Mouse (Mus musculus) liver, embryonic 16.5 days (tissue): ENCODE results near the gene Pax3. TPM values are rescaled to one million over a fixed set of nuclear protein-coding genes. Genes with fewer than 3 reads are reported as not detected.
A peak's percentile ranks its signal among the peaks of the same experiment; 100 is the strongest.

Experiments
- ATAC-seq: fragments of 200-750 bp; cut with Nextera tagmentation; 2 replicates; pipeline ENCODE4 v1.8.0; 2017; ENCODE audit warnings: low read depth, mild to moderate bottlenecking, moderate number of reproducible peaks, moderate library complexity
- H3K27ac ChIP-seq: fragments of 300-500 bp; sonication (generic); 2 replicates; pipeline ENCODE4 v1.5.1; 2014; ENCODE audit warnings: mild to moderate bottlenecking, low read length
- H3K27me3 ChIP-seq: fragments of 300-500 bp; sonication (generic); 2 replicates; pipeline ENCODE4 v1.6.1; 2014; ENCODE audit warnings: low read depth, low read length, mixed read lengths; ENCODE audit not compliant: control insufficient read depth, insufficient read depth
- H3K36me3 ChIP-seq: fragments of 300-500 bp; sonication (generic); 2 replicates; pipeline ENCODE4 v1.6.1; 2014; ENCODE audit warnings: mild to moderate bottlenecking; ENCODE audit not compliant: control insufficient read depth, insufficient read depth
- H3K4me1 ChIP-seq: fragments of 300-500 bp; sonication (generic); 2 replicates; pipeline ENCODE4 v1.6.1; 2014; ENCODE audit warnings: low read depth, low read length, mixed read lengths; ENCODE audit not compliant: control insufficient read depth
- H3K4me2 ChIP-seq: fragments of 300-500 bp; sonication (generic); 2 replicates; pipeline ENCODE4 v1.6.1; 2014; ENCODE audit warnings: low read depth, low read length, mixed read lengths
- H3K4me3 ChIP-seq: fragments of 300-500 bp; sonication (generic); 2 replicates; pipeline ENCODE4 v1.5.1; 2014; ENCODE audit warnings: low read depth, mild to moderate bottlenecking, low read length
- H3K9ac ChIP-seq: fragments of 300-500 bp; sonication (generic); 2 replicates; pipeline ENCODE4 v1.6.1; 2014; ENCODE audit warnings: low read depth, low read length
- H3K9me3 ChIP-seq: fragments of 300-500 bp; sonication (generic); replicated peaks from 2 replicates; pipeline ENCODE4 v1.6.1; 2016; ENCODE audit warnings: low read length; ENCODE audit not compliant: control insufficient read depth
- WGBS: fragments of 180-500 bp; shearing (Covaris S2); extraction: QIAGEN DNeasy Blood & Tissue Kit; methylation state at CpG from one replicate; pipeline ENCODE4 v1.1.7; 2014; ENCODE audit not compliant: insufficient replicate concordance; 5-methylcytosine and 5-hydroxymethylcytosine counted together
- polyA plus RNA-seq: library from polyadenylated mRNA; unstranded; fragments of >200 nt; fragmentation: Nextera tagmentation; extraction: Ambion mirVana; gene quantifications from 2 replicates; pipeline ENCODE4 v1.2.1, GENCODE M21; 2015

Gene Pax3
- polyA plus RNA-seq, 1 experiment from 2014 or later, result not detected

GRCm38 (mm10) chr1:78201251-78202010 lies 4.5 kb upstream of the Pax3 start:
- no peaks in the 10 kb centered on the region for H3K9me3 ChIP-seq
- H3K4me1 ChIP-seq, result no peaks in the 10 kb centered on the region; the same call in 1 of the 2 replicates
- H3K36me3 ChIP-seq, result no peaks in the 10 kb centered on the region
- H3K4me3 ChIP-seq, result no peak overlapping the region
- peaks cover 93% of the 10 kb centered on the region for H3K27me3 ChIP-seq
- H3K9ac ChIP-seq, result no peak overlapping the region
- 2% methylated on average over 28 of the region's 28 CpGs for WGBS
- H3K4me2 ChIP-seq, result no peak overlapping the region
- H3K27ac ChIP-seq, result no peak overlapping the region
- no peak for ATAC-seq

GRCm38 (mm10) chr1:78200191-78200590 lies 3.3 kb upstream of the Pax3 start:
- Histone ChIP-seq H3K9ac (no peak overlapping the region), H3K9me3 (no peaks in the 10 kb centered on the region), H3K4me3 (no peak overlapping the region), H3K27me3 (peaks cover 96% of the 10 kb centered on the region), H3K4me1 (no peaks in the 10 kb centered on the region; the same call in 1 of the 2 replicates), H3K36me3 (no peaks in the 10 kb centered on the region), H3K27ac (no peak overlapping the region), H3K4me2 (no peak overlapping the region)
- 1% methylated on average over 15 of the region's 15 CpGs for WGBS
- ATAC-seq, result no peak

GRCm38 (mm10) chr1:78199221-78199620 lies 2.3 kb upstream of the Pax3 start:
- no peak overlapping the region for H3K9ac ChIP-seq
- ATAC-seq, result no peak
- no peak overlapping the region for H3K4me2 ChIP-seq
- H3K4me1 ChIP-seq, result no peaks in the 10 kb centered on the region; the same call in 1 of the 2 replicates
- H3K9me3 ChIP-seq, result no peaks in the 10 kb centered on the region
- no peak overlapping the region for H3K4me3 ChIP-seq
- WGBS, result 2% methylated on average over 9 of the region's 9 CpGs
- H3K27ac ChIP-seq, result no peak overlapping the region
- peaks cover 96% of the 10 kb centered on the region for H3K27me3 ChIP-seq
- no peaks in the 10 kb centered on the region for H3K36me3 ChIP-seq

- H3K4me3 ChIP-seq, result no peak overlapping the region
- no peak for ATAC-seq
- no peaks in the 10 kb centered on the region for H3K36me3 ChIP-seq
- H3K27ac ChIP-seq, result no peak overlapping the region
- no peaks in the 10 kb centered on the region for H3K9me3 ChIP-seq
- no peak overlapping the region for H3K9ac ChIP-seq
- no peak overlapping the region for H3K4me2 ChIP-seq
- H3K4me1 ChIP-seq, result no peaks in the 10 kb centered on the region; the same call in 1 of the 2 replicates
- under 1% methylated on average over 9 of the region's 9 CpGs for WGBS
- peaks cover 96% of the 10 kb centered on the region for H3K27me3 ChIP-seq
These were observed 1.5 kb upstream of the Pax3 start for GRCm38 (mm10) chr1:78198319-78198940.

GRCm38 (mm10) chr1:78197351-78198234 lies 659 bp upstream of the Pax3 start:
- no peaks in the 10 kb centered on the region for H3K36me3 ChIP-seq
- no peaks in the 10 kb centered on the region; the same call in 1 of the 2 replicates for H3K4me1 ChIP-seq
- no peak overlapping the region for H3K4me3 ChIP-seq
- no peak for ATAC-seq
- no peak overlapping the region for H3K4me2 ChIP-seq
- peaks cover 96% of the 10 kb centered on the region for H3K27me3 ChIP-seq
- no peak overlapping the region for H3K9ac ChIP-seq
- WGBS, result 2% methylated on average over 21 of the region's 21 CpGs
- H3K27ac ChIP-seq, result no peak overlapping the region
- no peaks in the 10 kb centered on the region for H3K9me3 ChIP-seq

GRCm38 (mm10) chr1:78195771-78196712 lies 892 bp downstream of the Pax3 start:
- peak overlapping the region; percentile 37 for H3K4me2 ChIP-seq
- no peaks in the 10 kb centered on the region for H3K36me3 ChIP-seq
- no peak for ATAC-seq
- H3K27me3 ChIP-seq, result peaks cover 98% of the 10 kb centered on the region
- no peak overlapping the region for H3K27ac ChIP-seq
- H3K4me1 ChIP-seq, result no peaks in the 10 kb centered on the region; the same call in 1 of the 2 replicates
- WGBS, result 2% methylated on average over 42 of the region's 42 CpGs
- H3K9ac ChIP-seq, result no peak overlapping the region
- no peaks in the 10 kb centered on the region for H3K9me3 ChIP-seq
- peak overlapping the region; percentile 22 for H3K4me3 ChIP-seq

- H3K36me3 ChIP-seq, result no peaks in the 10 kb centered on the region
- whole genome bisulfite sequencing, result 3% methylated on average over 21 of the region's 21 CpGs
- H3K27ac ChIP-seq, result no peak overlapping the region
These were observed 1.8 kb downstream of the Pax3 start for GRCm38 (mm10) chr1:78195145-78195544.

GRCm38 (mm10) chr1:78194381-78195047 lies 2.4 kb downstream of the Pax3 start:
- Histone ChIP-seq H3K4me3 (no peak overlapping the region), H3K27ac (no peak overlapping the region), H3K4me2 (no peak overlapping the region), H3K9ac (no peak overlapping the region), H3K27me3 (peaks cover 99% of the 10 kb centered on the region), H3K36me3 (no peaks in the 10 kb centered on the region), H3K9me3 (no peaks in the 10 kb centered on the region), H3K4me1 (no peaks in the 10 kb centered on the region; the same call in 1 of the 2 replicates)
- 3% methylated on average over 6 of the region's 6 CpGs for WGBS
- ATAC-seq, result no peak

More at GRCm38 (mm10) chr1:78195145-78195544, 1.8 kb downstream of the Pax3 start:
- Histone ChIP-seq H3K27me3 (peaks cover 99% of the 10 kb centered on the region), H3K4me2 (no peak overlapping the region), H3K9ac (no peak overlapping the region), H3K4me1 (no peaks in the 10 kb centered on the region; the same call in 1 of the 2 replicates), H3K9me3 (no peaks in the 10 kb centered on the region), H3K4me3 (no peak overlapping the region)
- ATAC-seq, result no peak
